Mouse (Mus musculus) small intestine, adult 2 months (tissue): ENCODE results near the gene Grid2ip.

ENCODE experiments used
- CTCF ChIP-seq: fragments of 200-500 bp; IDR thresholded peaks from 2 replicates; pipeline ENCODE4 v1.5.1; 2012; ENCODE audit warnings: low read depth, mild to moderate bottlenecking, control low read depth, inconsistent platforms, low read length, moderate library complexity, mixed read lengths; ENCODE audit not compliant: insufficient replicate concordance, insufficient read length; ENCODE audit errors: extremely low read depth
- POLR2A ChIP-seq: fragments of 200-500 bp; IDR thresholded peaks from 2 replicates; pipeline ENCODE4 v1.6.1; 2012; ENCODE audit warnings: low read depth, mild to moderate bottlenecking, control low read depth, inconsistent platforms, low read length, moderate library complexity

DNA sequence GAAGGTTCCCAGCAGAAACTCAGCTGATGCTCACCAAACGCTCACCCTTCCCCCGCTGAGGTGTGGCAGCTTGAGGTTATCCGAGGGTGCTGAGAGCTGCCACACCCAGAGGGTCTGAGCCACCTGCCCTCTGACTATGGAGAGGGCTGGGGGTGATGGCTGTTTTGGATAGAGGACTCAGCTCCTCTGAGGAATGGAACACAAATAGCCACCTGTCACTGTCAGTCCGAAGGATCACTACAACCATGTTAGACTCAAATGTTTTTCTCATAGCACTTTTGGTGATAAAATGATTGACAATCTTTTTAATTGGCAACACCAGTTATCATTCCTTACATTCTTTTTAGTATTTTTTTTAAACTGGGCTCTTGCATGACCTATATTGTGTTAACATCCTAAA lies 64.3 kb downstream of the Grid2ip start:
- TF ChIP-seq CTCF (no peak), POLR2A (no peak)
